Mouse (Mus musculus) neutrophil, adult 65 days (primary cell): ENCODE measurements around the gene Gstm4. TPM values are rescaled to one million over a fixed set of nuclear protein-coding genes. Genes with fewer than 3 reads are reported as not detected.

Experiments
- total RNA-seq: library from RNA; stranded (reverse); gene quantifications from 2 replicates; pipeline ENCODE4 v1.2.4, GENCODE M21; 2023

The Gstm4 gene
- 5.0 and 5.9 TPM in 2 replicates for total RNA-seq

GRCm38 (mm10) chr3:108044394-108045140 lies at the start of gene Gstm4:
Gene Gstm4 (minus strand): TSS chr3:108044894.

GRCm38 (mm10) chr3:108092536-108093115 lies 47.9 kb upstream of the Gstm4 start, which contains the start of gene Gnat2:
Gene Gnat2 (plus strand): TSS chr3:108092789.

GRCm38 (mm10) chr3:108086470-108086979 lies 41.8 kb upstream of the Gstm4 start, which contains the start of gene Ampd2:
Gene Ampd2 (minus strand): TSS chr3:108086651.

GRCm38 (mm10) chr3:108017473-108018189 lies 27.1 kb downstream of the Gstm4 start, which contains the start of gene Gstm1:
Gene Gstm1 (minus strand): TSS chr3:108017973.

Other genes with a start within 250 kb of the Gstm4 start
- gene Eps8l3, start 167.7 kb downstream of the Gstm4 start, total RNA-seq: not detected in 2 replicates
- gene Gstm5, start 149.1 kb downstream of the Gstm4 start, total RNA-seq: 0.45 TPM in 1 of 2 replicates, not detected in the other
- gene Gstm7, start 113.1 kb downstream of the Gstm4 start, total RNA-seq: 0.44 and 0.75 TPM in 2 replicates
- not detected in 2 replicates for gene Gstm6, start 101.1 kb downstream of the Gstm4 start, total RNA-seq
- gene Gstm3, start 75.6 kb downstream of the Gstm4 start, total RNA-seq: not detected in 2 replicates
- not detected in 2 replicates for gene Gstm2, start 58.4 kb downstream of the Gstm4 start, total RNA-seq
- 84.1 TPM in 2 replicates for gene Gstm1, start 26.9 kb downstream of the Gstm4 start, total RNA-seq
- gene Ampd2, start 41.8 kb upstream of the Gstm4 start, total RNA-seq: 66.8 and 71.1 TPM in 2 replicates
- gene Gnat2, start 47.9 kb upstream of the Gstm4 start, total RNA-seq: not detected in 2 replicates
- gene Gnai3, start 101.3 kb upstream of the Gstm4 start, total RNA-seq: 113 and 120 TPM in 2 replicates
- not detected in 2 replicates for gene Gpr61, start 110.0 kb upstream of the Gstm4 start, total RNA-seq
- 0.50 and 0.69 TPM in 2 replicates for gene Amigo1, start 141.4 kb upstream of the Gstm4 start, total RNA-seq
- gene Cyb561d1, start 156.3 kb upstream of the Gstm4 start, total RNA-seq: 39.0 and 42.1 TPM in 2 replicates
- 10.2 and 11.0 TPM in 2 replicates for gene Atxn7l2, start 166.0 kb upstream of the Gstm4 start, total RNA-seq
- gene Sypl2, start 181.8 kb upstream of the Gstm4 start, total RNA-seq: not detected in 2 replicates
- gene Psma5, start 212.0 kb upstream of the Gstm4 start, total RNA-seq: 21.8 and 27.1 TPM in 2 replicates
- gene Sort1, start 239.2 kb upstream of the Gstm4 start, total RNA-seq: 139 and 173 TPM in 2 replicates